Mouse (Mus musculus) kidney, postnatal 4 days (tissue): Measurements from ENCODE around the gene Arhgap23.
A peak's percentile ranks its signal among the peaks of the same experiment; 100 is the strongest.

Experiments used
- DNase-seq, 2 experiments: peaks; one replicate each; pipeline ENCODE4 v3.0.0; 2021; ENCODE audit warnings: mixed read lengths in 2 of 2

Gene Arhgap23

GRCm38 (mm10) chr11:97466444-97467160, 51.3 kb downstream of the Arhgap23 start:
- DNase-seq = no peak

DNA sequence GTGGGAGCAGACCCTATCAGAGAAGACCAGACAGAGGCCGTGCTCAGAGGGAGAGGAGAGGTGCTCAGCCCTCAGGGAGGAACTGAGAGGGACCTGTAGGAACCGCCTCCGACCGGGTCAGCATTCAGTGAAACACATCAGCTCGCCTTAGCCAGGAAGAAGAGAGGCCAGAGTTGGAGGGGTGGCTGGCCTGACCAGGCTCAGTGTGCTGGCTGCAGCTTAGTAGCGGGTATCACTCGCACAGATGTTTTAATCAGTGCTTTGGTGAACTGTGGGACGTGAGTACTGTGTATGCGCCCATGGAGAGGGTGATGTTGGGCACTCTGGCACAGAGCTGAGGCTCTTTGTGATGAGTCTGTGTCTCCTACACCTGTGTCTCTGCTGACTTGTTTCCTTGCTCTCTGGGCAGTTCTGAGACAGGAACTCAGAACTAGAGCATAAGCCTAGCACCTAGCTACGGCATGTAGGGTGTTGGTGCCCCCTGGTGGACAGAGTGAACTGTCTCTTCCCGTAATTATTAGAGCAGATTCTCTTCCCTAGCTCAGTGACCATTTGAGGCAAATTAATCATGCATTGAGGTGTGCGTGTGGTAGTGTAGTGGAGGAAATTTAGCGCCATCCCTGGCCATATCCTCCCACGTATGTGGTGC, 53.4 kb downstream of the Arhgap23 start:
- peak; percentile 93 for DNase-seq

GRCm38 (mm10) chr11:97469828-97470227, 54.5 kb downstream of the Arhgap23 start:
- DNase-seq = no peak

DNA sequence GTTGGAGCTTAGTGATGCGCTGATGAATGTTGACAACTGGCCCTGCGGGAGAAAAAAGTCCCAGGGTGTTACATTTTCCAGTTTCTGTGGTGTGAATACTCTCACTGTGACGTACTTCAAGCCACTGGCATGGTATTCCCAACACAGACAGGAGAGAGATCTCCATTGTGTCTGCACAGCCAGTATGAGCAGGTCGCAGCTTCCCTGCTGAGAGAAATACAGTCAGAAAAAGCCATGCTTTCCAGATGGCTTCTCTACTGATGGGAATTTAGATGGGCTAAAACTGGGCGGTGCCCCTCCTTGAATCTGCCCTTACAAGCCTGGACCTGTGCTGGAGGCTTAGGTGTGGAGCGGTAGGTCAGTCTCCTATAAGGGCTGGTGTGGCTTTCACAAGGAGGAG, 55.9 kb downstream of the Arhgap23 start:
- DNase-seq = no peak

- peak; percentile 77 to 83 for DNase-seq
Measured at GRCm38 (mm10) chr11:97476334-97477095, 61.2 kb downstream of the Arhgap23 start.

GRCm38 (mm10) chr11:97477431-97477830, 62.1 kb downstream of the Arhgap23 start:
- DNase-seq = peak; percentile 43 to 55

- DNase-seq = no peak
Measured at GRCm38 (mm10) chr11:97478345-97478744, 63.0 kb downstream of the Arhgap23 start.

DNA sequence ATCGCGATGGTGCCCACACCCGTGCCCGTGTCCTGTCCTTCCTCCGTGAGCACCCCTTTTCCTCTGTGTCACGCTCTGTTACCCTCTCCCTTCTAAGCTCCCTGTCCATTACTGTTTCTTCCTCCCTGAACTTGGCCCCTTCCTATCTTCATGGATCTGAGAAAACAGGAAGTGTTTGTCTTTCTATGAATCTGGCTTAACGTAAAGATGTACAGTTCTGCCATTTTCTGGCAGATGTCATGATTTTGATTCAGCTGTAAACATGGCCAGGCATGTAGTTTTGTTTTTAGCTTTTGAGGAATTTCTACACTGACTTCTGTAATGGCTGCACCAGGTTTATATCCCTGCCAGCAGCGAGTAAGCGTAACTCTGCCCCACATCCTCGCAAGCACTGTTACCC, 63.8 kb downstream of the Arhgap23 start:
- DNase-seq = no peak

DNA sequence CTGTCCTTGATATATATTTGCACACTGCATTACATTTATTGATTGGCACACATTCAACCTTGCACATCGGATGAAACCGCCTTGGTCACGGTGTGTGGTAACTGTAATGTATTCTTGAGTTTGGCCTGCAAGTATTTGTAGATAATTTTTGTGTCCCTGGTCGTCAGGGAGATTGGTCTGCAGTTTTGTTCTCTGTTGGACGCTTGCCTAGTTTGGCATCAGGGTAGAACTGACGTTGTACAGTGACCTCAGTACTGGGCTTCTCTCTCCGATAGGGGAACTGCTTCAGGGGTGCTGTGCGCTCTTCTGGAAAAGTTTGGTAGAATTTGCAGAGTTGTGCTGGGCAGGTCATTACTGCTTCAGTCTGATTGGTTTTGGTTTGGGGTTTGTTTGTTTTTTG, 64.5 kb downstream of the Arhgap23 start:
- no peak for DNase-seq

DNA sequence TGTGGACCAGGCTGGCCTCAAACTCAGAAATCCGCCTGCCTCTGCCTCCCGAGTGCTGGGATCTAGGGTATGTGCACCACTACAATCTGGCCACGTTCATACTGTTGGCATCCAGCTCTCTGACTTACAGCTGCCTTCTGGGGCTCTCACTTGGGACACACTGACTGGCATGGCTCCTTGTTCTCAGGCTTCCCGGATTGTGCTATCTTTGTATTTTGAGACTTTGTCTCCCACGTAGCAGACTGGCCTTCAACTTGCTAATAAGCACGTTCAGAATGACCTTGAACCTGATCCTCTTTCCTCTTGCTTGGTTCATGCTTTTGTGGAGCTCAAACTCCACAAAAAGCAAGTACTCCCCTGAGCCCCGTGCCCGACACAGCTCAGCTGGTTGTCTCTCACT, 70.3 kb downstream of the Arhgap23 start:
- no peak for DNase-seq

- no peak for DNase-seq
Measured at GRCm38 (mm10) chr11:97487656-97488055, 72.3 kb downstream of the Arhgap23 start.

DNA sequence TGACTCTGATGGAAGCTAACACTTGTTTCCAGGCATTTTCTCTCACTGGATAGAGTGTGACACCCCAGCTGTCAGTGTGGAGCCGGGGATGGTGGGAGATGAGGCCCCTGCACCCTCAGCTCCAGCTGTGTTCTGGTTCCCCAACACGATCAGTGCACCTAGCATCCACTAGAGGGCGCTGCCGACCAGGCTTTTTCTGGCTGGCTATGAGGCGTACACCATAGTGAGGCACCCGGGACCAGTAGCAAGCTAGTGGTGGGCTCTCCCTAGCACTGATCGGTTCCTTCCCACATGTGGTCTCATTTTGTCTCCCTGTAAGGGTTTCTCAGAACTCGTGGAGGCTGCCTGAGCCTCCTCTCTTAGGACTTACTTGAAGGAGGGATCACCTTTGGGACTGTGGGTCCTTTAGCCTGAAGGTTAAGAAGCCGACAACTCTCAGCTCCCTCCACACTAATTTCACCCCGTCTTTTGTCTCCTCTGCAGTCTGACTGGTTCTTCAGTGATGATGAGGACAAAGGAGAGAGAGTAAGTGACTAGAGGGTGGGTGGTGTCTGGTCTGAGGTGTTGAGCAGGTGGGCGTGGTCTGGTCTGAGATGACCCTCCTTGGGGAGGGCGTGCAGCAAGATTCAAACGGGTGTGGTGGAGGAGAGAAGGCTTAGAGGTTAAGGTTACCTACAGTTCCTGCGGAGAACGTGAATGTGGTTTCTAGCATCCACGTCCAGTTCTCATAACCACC, 74.4 kb downstream of the Arhgap23 start:
- DNase-seq = peak; percentile 87 to 88

DNA sequence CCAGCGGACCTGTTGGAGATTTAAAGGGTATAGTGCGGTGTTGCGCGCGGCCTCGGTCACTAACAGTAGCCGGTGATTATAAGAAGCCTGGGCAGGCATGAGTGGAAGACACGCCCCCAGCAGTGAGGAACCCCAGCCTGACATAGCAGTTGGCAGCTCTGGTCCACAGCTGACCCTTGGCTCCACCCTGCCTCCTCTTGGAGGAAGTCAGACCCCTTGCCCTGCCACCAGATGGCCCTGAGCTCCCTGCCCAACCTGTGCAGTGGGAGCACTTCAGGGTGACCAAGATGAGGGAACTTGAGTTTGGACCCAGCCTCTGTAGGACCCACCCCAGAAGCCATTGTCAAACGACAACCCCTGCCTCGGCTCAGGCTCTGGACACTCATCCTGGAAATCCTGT, 76.3 kb downstream of the Arhgap23 start:
- peak in 1 of 2 experiments; percentile 35 for DNase-seq

- no peak for DNase-seq
Measured at GRCm38 (mm10) chr11:97492836-97493235, 77.5 kb downstream of the Arhgap23 start.

DNA sequence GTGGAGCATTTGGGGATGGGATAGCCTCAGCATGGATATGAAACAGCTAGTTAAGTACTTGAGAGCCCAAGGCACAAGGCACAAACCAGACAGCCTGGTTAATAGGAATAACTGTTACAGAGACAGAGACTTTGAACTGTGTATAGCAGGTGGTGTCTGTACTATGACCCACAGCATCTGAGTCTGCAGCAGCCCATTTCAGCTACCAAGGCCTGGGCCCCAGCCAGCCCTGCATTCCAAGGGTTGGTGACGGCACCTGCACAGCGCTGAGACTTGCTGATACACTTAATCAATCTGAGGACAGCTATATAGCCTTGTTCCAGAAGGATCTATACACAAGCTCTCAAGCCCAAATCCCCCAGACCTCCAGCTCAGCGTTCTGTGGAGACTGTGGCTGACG, 82.2 kb downstream of the Arhgap23 start:
- DNase-seq = peak in 1 of 2 experiments; percentile 52

DNA sequence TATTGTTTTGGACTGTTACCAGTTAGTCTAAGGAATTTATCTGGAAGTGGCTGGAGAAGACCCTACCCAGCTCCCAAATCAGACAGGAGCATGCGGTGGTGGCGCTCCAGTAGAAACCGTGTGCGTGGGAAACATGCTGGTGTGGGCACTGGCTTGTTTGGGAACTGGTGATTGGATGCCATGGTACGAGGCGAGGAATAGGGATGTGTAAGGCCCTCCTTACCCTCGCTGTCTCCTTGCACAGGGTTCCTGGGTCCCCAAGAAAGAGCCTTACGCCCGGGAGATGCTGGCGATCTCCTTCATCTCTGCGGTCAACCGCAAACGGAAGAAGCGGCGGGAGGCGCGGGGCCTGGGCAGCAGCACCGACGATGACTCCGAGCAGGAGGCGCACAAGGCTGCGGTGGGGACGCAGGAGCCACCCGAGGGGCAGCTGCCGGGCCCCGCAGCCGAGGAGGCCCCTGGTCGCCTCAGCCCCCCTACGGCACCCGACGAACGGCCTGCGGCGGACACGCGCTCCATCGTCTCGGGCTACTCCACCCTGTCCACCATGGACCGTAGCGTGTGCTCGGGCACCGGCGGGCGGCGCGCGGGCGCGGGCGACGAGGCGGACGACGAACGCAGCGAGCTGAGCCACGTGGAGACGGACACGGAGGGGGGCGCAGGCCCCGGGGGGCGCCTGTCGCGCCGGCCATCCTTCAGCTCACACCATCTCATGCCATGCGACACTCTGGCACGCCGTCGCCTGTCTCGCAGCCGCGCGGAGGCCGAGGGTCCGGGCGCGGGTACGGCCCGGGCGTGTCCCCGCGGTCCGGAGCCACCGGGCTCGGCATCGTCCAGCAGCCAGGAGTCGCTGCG, 84.8 kb downstream of the Arhgap23 start, which contains the start of gene 4933428G20Rik:
Gene 4933428G20Rik, minus strand, starts transcription at position 476 of the 855 bp plus-strand sequence.
- DNase-seq = peak in 1 of 2 experiments; percentile 27

DNA sequence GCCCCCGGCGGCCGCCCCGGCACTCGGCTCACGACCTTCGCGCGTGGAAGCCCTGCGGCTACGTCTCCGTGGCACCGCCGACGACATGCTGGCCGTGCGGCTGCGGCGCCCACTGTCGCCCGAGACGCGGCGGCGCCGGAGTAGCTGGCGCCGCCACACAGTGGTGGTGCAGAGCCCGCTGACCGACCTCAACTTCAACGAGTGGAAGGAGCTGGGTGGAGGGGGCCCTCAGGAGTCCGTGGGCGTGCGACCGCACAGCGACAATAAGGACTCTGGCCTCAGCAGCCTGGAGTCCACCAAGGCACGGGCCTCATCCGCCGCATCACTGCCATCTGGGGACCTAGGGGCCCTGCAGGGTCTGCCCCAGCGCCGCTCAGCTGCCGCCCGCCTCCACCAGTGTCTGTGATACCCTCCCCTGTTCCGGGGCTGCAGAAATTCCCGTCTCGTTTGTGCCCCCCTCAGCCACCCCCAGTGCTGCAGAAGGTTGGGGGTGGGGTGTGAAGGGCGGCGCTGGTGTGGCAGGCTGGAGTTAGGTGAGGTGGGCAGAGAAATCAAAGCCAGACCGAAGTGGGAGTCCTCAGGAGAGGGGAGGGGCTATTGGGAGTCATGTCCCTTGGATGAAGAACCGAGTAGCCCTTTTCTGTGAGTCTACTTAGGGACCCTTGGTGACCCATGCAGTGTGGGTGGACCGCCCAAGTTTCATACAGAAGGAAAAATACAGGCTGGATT, 85.6 kb downstream of the Arhgap23 start:
- DNase-seq = peak in 1 of 2 experiments; percentile 40

DNA sequence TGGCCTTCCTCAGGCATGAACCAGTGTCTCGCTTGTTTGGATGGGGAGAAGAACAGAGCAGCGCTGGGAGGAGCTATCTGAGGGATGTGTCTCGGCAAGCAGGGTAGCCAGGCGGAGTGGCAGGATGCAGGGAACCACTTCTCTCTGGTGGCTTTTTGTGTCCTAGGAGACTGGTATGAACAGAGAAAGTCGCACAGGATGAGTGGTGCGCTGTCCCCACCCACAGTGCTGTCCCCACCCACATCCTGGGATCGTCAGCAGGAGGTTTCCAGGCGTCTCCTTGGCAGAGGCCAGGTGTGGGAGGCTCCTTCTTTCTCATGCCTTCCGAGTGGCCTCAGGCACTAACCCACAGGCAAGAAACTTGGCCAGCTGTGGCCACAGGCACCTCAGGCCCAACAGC, 87.0 kb downstream of the Arhgap23 start:
- peak in 1 of 2 experiments; percentile 58 for DNase-seq

GRCm38 (mm10) chr11:97502846-97503245, 87.5 kb downstream of the Arhgap23 start:
- DNase-seq = no peak

DNA sequence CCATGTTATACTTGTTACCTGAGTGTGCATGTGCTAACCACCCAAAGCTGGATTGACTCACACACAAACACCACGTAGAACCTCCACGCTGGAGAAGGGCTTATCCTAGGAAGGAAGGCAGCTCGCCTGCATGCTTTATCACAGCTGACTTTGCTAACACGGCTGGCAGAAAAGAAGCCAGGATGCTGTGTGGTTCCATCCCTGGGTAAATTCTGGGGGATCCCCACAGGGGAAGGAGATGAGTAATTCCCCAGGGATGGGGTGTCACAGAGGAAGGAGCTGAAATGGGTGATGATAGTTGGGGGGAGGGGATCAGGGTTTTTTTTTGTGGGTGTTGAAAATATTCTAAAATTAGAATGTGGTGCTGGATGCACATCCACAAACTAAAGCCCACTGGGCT, 90.5 kb downstream of the Arhgap23 start:
- DNase-seq = no peak

DNA sequence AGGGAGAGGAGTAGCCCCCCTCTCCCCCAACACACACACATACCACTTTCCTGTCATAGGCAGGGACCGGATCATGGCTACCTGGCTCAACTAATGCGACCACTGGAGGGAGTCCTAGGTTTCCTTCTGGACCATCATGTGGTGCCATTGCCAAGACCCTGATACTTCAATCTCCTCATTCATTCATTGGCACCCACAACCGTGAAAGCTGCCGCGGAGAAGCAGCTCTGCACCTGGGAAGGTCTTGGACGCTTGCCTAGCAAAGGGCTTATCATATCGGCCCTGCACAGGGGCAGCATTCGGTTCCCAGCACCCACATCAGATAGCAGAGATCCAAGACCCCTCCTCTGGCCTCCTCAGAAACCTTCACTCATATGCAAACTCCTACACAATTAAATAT, 91.0 kb downstream of the Arhgap23 start:
- DNase-seq = no peak
